Mouse (Mus musculus): ENCODE results near the gene Upf1. TPM values are rescaled to one million over a fixed set of nuclear protein-coding genes. Genes with fewer than 3 reads are reported as not detected.

Upf1 gene
- polyA plus RNA-seq, 1 experiment from 2014 or later, result 14.4 TPM

- no peak overlapping the region; the same call in 1 of the 2 replicates for H3K4me3 ChIP-seq (ENCODE audit: low read depth, low read length)
- no peak overlapping the region for H3K27ac ChIP-seq (ENCODE audit: low read depth, low read length)
- WGBS, result 90% methylated on average over 5 of the region's 5 CpGs
- no peaks in the 10 kb centered on the region for H3K27me3 ChIP-seq (ENCODE audit: control insufficient read depth, insufficient read depth, low read length)
- H3K9ac ChIP-seq (replicated peaks; ENCODE audit: low read depth, low read length), result peak overlapping the region; percentile 74; the same call in 1 of the 2 replicates
- H3K9me3 ChIP-seq (ENCODE audit: control insufficient read depth, low read length), result no peaks in the 10 kb centered on the region
- peak overlapping the region; percentile 85; the same call in 1 of the 2 replicates for H3K4me2 ChIP-seq (ENCODE audit: low read depth, low read length)
- H3K36me3 ChIP-seq (ENCODE audit: control insufficient read depth, insufficient read depth, low read length), result peaks cover 12% of the 10 kb centered on the region; the same call in 1 of the 2 replicates
- ATAC-seq (ENCODE audit: low read depth), result no peak
- peaks cover 21% of the 10 kb centered on the region for H3K4me1 ChIP-seq (ENCODE audit: control insufficient read depth, insufficient read depth, low read length)
Measured at GRCm38 (mm10) chr8:70317872-70318271, 35.2 kb downstream of the Upf1 start.

GRCm38 (mm10) chr8:70316511-70317504 is 36.3 kb downstream of the Upf1 start:
- H3K27me3 ChIP-seq (ENCODE audit: control insufficient read depth, insufficient read depth, low read length), result no peaks in the 10 kb centered on the region

GRCm38 (mm10) chr8:70315624-70316510 is 37.2 kb downstream of the Upf1 start, which contains the start of gene Cers1:
TSS of gene Cers1 (plus strand) at chr8:70315775.
- ATAC-seq (ENCODE audit: low read depth), result peak; percentile 53
- Histone ChIP-seq H3K9ac (replicated peaks; ENCODE audit: low read depth, low read length) (peak within 1 kb of the TSS; percentile 74), H3K4me1 (ENCODE audit: control insufficient read depth, insufficient read depth, low read length) (peaks cover 21% of the 10 kb centered on the region), H3K9me3 (ENCODE audit: control insufficient read depth, low read length) (no peaks in the 10 kb centered on the region), H3K27me3 (ENCODE audit: control insufficient read depth, insufficient read depth, low read length) (no peaks in the 10 kb centered on the region), H3K27ac (ENCODE audit: low read depth, low read length) (peak within 1 kb of the TSS; percentile 86), H3K4me2 (ENCODE audit: low read depth, low read length) (peak within 1 kb of the TSS; percentile 85), H3K36me3 (ENCODE audit: control insufficient read depth, insufficient read depth, low read length) (peaks cover 20% of the 10 kb centered on the region), H3K4me3 (ENCODE audit: low read depth, low read length) (peak within 1 kb of the TSS; percentile 64)
- 2% methylated on average over 56 of the region's 66 CpGs for WGBS

More at GRCm38 (mm10) chr8:70316511-70317504, 36.3 kb downstream of the Upf1 start:
- H3K4me3 ChIP-seq (ENCODE audit: low read depth, low read length), result peak overlapping the region; percentile 64
- ATAC-seq (ENCODE audit: low read depth), result peak; percentile 87
- H3K4me2 ChIP-seq (ENCODE audit: low read depth, low read length), result peak overlapping the region; percentile 85
- peaks cover 21% of the 10 kb centered on the region for H3K4me1 ChIP-seq (ENCODE audit: control insufficient read depth, insufficient read depth, low read length)
- H3K9ac ChIP-seq (replicated peaks; ENCODE audit: low read depth, low read length), result peak overlapping the region; percentile 74
- no peaks in the 10 kb centered on the region for H3K9me3 ChIP-seq (ENCODE audit: control insufficient read depth, low read length)
- peak overlapping the region; percentile 86 for H3K27ac ChIP-seq (ENCODE audit: low read depth, low read length)
- 10% methylated on average over 15 of the region's 15 CpGs for WGBS
- H3K36me3 ChIP-seq (ENCODE audit: control insufficient read depth, insufficient read depth, low read length), result peaks cover 16% of the 10 kb centered on the region

- no peak overlapping the region for H3K9ac ChIP-seq (replicated peaks; ENCODE audit: low read depth, low read length)
- H3K27me3 ChIP-seq (ENCODE audit: control insufficient read depth, insufficient read depth, low read length), result no peaks in the 10 kb centered on the region
- H3K4me2 ChIP-seq (ENCODE audit: low read depth, low read length), result no peak overlapping the region
- peaks cover 21% of the 10 kb centered on the region for H3K4me1 ChIP-seq (ENCODE audit: control insufficient read depth, insufficient read depth, low read length)
- H3K27ac ChIP-seq (ENCODE audit: low read depth, low read length), result no peak overlapping the region
- H3K9me3 ChIP-seq (ENCODE audit: control insufficient read depth, low read length), result no peaks in the 10 kb centered on the region
- WGBS, result 86% methylated on average over 2 of the region's 2 CpGs
- no peak overlapping the region for H3K4me3 ChIP-seq (ENCODE audit: low read depth, low read length)
- ATAC-seq (ENCODE audit: low read depth), result no peak
- peaks cover 26% of the 10 kb centered on the region for H3K36me3 ChIP-seq (ENCODE audit: control insufficient read depth, insufficient read depth, low read length)
Measured at GRCm38 (mm10) chr8:70313399-70313798, 39.7 kb downstream of the Upf1 start.

GRCm38 (mm10) chr8:70309311-70309710 is 43.8 kb downstream of the Upf1 start:
- Histone ChIP-seq H3K4me1 (ENCODE audit: control insufficient read depth, insufficient read depth, low read length) (no peaks in the 10 kb centered on the region), H3K27me3 (ENCODE audit: control insufficient read depth, insufficient read depth, low read length) (no peaks in the 10 kb centered on the region), H3K9me3 (ENCODE audit: control insufficient read depth, low read length) (no peaks in the 10 kb centered on the region), H3K36me3 (ENCODE audit: control insufficient read depth, insufficient read depth, low read length) (peaks cover 62% of the 10 kb centered on the region), H3K4me3 (ENCODE audit: low read depth, low read length) (no peak overlapping the region), H3K9ac (replicated peaks; ENCODE audit: low read depth, low read length) (no peak overlapping the region), H3K27ac (ENCODE audit: low read depth, low read length) (no peak overlapping the region), H3K4me2 (ENCODE audit: low read depth, low read length) (no peak overlapping the region)
- WGBS, result 38% methylated on average over 2 of the region's 2 CpGs
- no peak for ATAC-seq (ENCODE audit: low read depth)

DNA sequence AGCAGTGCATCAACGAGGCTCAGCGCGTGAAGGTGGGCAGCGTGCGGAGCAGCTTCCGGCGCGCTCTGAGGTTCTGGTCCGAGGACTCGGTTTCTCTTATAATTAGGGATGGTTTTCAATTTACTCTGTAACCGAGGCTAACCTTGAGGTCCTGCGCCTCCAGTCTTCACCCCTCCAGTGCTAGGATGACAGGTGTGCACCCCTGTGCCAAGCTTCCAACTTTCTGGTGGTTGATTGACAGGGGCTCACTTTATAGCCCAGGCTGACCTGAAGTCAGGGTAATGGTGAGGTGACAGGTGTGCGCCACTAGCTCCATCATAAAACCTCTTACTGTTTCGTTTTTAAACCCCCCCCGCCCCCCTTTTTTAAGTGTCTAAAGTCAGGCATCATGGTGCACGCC is 50.2 kb downstream of the Upf1 start:
- WGBS, result 6% methylated on average over 16 of the region's 16 CpGs
- H3K27ac ChIP-seq (ENCODE audit: low read depth, low read length), result peak overlapping the region; percentile 56
- peak; percentile 55 for ATAC-seq (ENCODE audit: low read depth)
- H3K27me3 ChIP-seq (ENCODE audit: control insufficient read depth, insufficient read depth, low read length), result no peaks in the 10 kb centered on the region
- peak overlapping the region; percentile 85 for H3K4me3 ChIP-seq (ENCODE audit: low read depth, low read length)
- peak overlapping the region; percentile 97 for H3K4me2 ChIP-seq (ENCODE audit: low read depth, low read length)
- H3K9ac ChIP-seq (replicated peaks; ENCODE audit: low read depth, low read length), result peak overlapping the region; percentile 70
- no peaks in the 10 kb centered on the region for H3K9me3 ChIP-seq (ENCODE audit: control insufficient read depth, low read length)
- peaks cover 44% of the 10 kb centered on the region for H3K36me3 ChIP-seq (ENCODE audit: control insufficient read depth, insufficient read depth, low read length)
- peaks cover 19% of the 10 kb centered on the region for H3K4me1 ChIP-seq (ENCODE audit: control insufficient read depth, insufficient read depth, low read length)

DNA sequence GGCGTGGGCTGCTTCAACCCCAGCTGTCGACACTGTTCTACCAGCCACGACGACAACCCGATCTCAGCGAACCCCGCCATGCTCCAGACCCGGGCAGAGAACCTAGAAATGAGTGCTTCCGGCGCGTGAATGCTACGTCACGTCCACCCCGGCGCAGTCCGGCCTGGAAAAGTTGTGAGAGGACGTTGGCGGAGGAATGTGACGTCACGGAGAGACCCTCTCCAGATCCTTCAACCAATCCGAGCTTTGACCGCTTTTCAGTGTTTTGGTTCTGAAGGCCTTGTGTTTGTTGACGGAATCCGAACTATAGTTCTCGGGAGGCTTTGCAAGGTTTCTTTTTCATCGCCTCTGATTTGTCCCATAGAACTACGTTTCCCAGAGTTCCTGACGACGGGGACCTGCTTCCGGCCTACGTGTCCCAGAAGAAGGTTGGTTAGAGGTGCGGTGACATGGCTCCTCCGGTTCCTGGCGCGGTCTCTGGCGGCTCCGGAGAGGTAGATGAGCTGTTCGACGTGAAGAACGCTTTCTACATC is 50.7 kb downstream of the Upf1 start, which contains the start of the genes Ddx49 and Cope:
Ddx49 (minus strand) TSS at position 132 of the 533 bp plus-strand sequence.
Cope (plus strand) TSS at position 161 of the 533 bp plus-strand sequence.
- H3K4me2 ChIP-seq (ENCODE audit: low read depth, low read length), result peak within 1 kb of the TSS; percentile 97
- peak; percentile 92 for ATAC-seq (ENCODE audit: low read depth)
- WGBS, result under 1% methylated on average over 40 of the region's 40 CpGs
- H3K27ac ChIP-seq (ENCODE audit: low read depth, low read length), result peak within 1 kb of the TSS; percentile 56
- no peaks in the 10 kb centered on the region for H3K9me3 ChIP-seq (ENCODE audit: control insufficient read depth, low read length)
- peaks cover 19% of the 10 kb centered on the region for H3K4me1 ChIP-seq (ENCODE audit: control insufficient read depth, insufficient read depth, low read length)
- no peaks in the 10 kb centered on the region for H3K27me3 ChIP-seq (ENCODE audit: control insufficient read depth, insufficient read depth, low read length)
- peaks cover 44% of the 10 kb centered on the region for H3K36me3 ChIP-seq (ENCODE audit: control insufficient read depth, insufficient read depth, low read length)
- H3K9ac ChIP-seq (replicated peaks; ENCODE audit: low read depth, low read length), result peak within 1 kb of the TSS; percentile 70
- H3K4me3 ChIP-seq (ENCODE audit: low read depth, low read length), result peak within 1 kb of the TSS; percentile 85

GRCm38 (mm10) chr8:70300881-70301280 is 52.2 kb downstream of the Upf1 start:
- WGBS, result 69% methylated on average over 3 of the region's 3 CpGs
- ATAC-seq (ENCODE audit: low read depth), result no peak
- no peaks in the 10 kb centered on the region for H3K9me3 ChIP-seq (ENCODE audit: control insufficient read depth, low read length)
- H3K27ac ChIP-seq (ENCODE audit: low read depth, low read length), result no peak overlapping the region
- H3K4me2 ChIP-seq (ENCODE audit: low read depth, low read length), result no peak overlapping the region
- H3K4me3 ChIP-seq (ENCODE audit: low read depth, low read length), result no peak overlapping the region
- no peaks in the 10 kb centered on the region for H3K27me3 ChIP-seq (ENCODE audit: control insufficient read depth, insufficient read depth, low read length)
- peaks cover 19% of the 10 kb centered on the region for H3K4me1 ChIP-seq (ENCODE audit: control insufficient read depth, insufficient read depth, low read length)
- H3K9ac ChIP-seq (replicated peaks; ENCODE audit: low read depth, low read length), result no peak overlapping the region
- H3K36me3 ChIP-seq (ENCODE audit: control insufficient read depth, insufficient read depth, low read length), result peaks cover 40% of the 10 kb centered on the region

Measured in neural tube, embryonic 14.5 days (tissue).